Comparison of ENCODE assay signal across 9 mouse cellular contexts in the genomic region with DNA sequence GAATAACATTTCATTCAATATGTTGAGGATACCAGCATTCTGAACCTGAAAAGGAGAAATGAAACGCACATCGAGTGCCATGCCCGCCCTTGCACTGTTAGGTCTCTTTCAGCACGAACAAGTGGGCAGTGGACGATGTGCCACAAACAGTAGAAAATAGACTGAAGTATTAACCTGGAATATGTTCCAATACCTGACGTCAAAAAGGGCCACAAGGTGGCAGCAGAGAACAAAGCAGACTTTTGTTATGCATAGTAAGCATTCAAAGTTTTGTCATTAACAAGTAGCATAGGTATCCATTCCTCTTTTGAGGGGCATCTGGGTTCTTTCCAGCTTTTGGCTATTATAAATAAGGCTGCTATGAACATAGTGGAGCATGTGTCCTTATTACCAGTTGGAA.
A peak's percentile ranks its signal among the peaks of the same experiment; 100 is the strongest.
DNase-seq lines count a peak whose midpoint lies in the region; ATAC-seq and TF ChIP-seq lines count a peak whose summit lies in the region.
"Had no signal": no experiment of that assay in that cellular context is flagged by ENCODE, and none has a peak within 500 bp of the region (broad histone marks: within the 10 kb centered on the region; RNA-seq: fewer than 3 reads in every experiment).

No protein-coding gene starts in this region.

- H3K4me2 ChIP-seq in lung, embryonic 14.5 days: no peak overlapping the region
- H3K4me2 ChIP-seq: neural tube, embryonic 12.5 days had no signal

- H3K9me3 ChIP-seq in embryonic facial prominence, embryonic 10.5 days: no peaks in the 10 kb centered on the region
- H3K9me3 ChIP-seq in lung, embryonic 14.5 days (ENCODE audit: low read depth, low read length): no peaks in the 10 kb centered on the region
- H3K9me3 ChIP-seq: neural tube, embryonic 12.5 days had no signal

- no peak overlapping the region for H3K9ac ChIP-seq in lung, embryonic 14.5 days
- H3K9ac ChIP-seq: neural tube, embryonic 12.5 days had no signal

- no peak overlapping the region for H3K4me3 ChIP-seq in embryonic facial prominence, embryonic 10.5 days
- no peak overlapping the region for H3K4me3 ChIP-seq in lung, embryonic 14.5 days (ENCODE audit: low read depth, low read length)
- H3K4me3 ChIP-seq: neural tube, embryonic 12.5 days had no signal

- ATAC-seq in cerebellum, adult (ENCODE audit: insufficient number of reproducible peaks, low FRiP score, low TSS enrichment): no peak
- no peak for ATAC-seq in lung, embryonic 14.5 days (ENCODE audit: insufficient read depth)

- H3K36me3 ChIP-seq in embryonic facial prominence, embryonic 10.5 days (replicated peaks): no peaks in the 10 kb centered on the region
- no peaks in the 10 kb centered on the region for H3K36me3 ChIP-seq in lung, embryonic 14.5 days (ENCODE audit: insufficient read depth)
- H3K36me3 ChIP-seq: neural tube, embryonic 12.5 days had no signal

- TF ChIP-seq CTCF in lung, embryonic 14.5 days (IDR thresholded peaks at IDR 0.05; ENCODE audit: low read depth): peak; percentile 71

- 74% methylated on average over 6 of the region's 6 CpGs for WGBS in embryonic facial prominence, embryonic 10.5 days
- WGBS in lung, embryonic 14.5 days: 54% methylated on average over 6 of the region's 6 CpGs

- H3K27me3 ChIP-seq in embryonic facial prominence, embryonic 10.5 days (replicated peaks; ENCODE audit: low read depth, poor library complexity, severe bottlenecking): peaks cover 26% of the 10 kb centered on the region; the same call in 1 of the 2 replicates
- H3K27me3 ChIP-seq in lung, embryonic 14.5 days (ENCODE audit: insufficient read depth, low read length): no peaks in the 10 kb centered on the region
- H3K27me3 ChIP-seq: neural tube, embryonic 12.5 days had no signal

- H3K4me1 ChIP-seq in embryonic facial prominence, embryonic 10.5 days: no peaks in the 10 kb centered on the region
- no peaks in the 10 kb centered on the region for H3K4me1 ChIP-seq in lung, embryonic 14.5 days (ENCODE audit: insufficient read depth)
- H3K4me1 ChIP-seq: neural tube, embryonic 12.5 days had no signal

- H3K27ac ChIP-seq in embryonic facial prominence, embryonic 10.5 days (replicated peaks): no peak overlapping the region
- no peak overlapping the region for H3K27ac ChIP-seq in lung, embryonic 14.5 days (ENCODE audit: low read depth)
- H3K27ac ChIP-seq: neural tube, embryonic 12.5 days had no signal

- peak; percentile 22 for DNase-seq in cerebellum, adult 11 months
- peak; percentile 30 to 34 for DNase-seq in urinary bladder, adult 18-20 months (ENCODE audit: low spot score in 2 of 2)
- no peak for DNase-seq in urinary bladder, adult 2 months (ENCODE audit: low spot score)
- peak; percentile 48 for DNase-seq in embryonic facial prominence, embryonic 10.5 days (ENCODE audit: low spot score)
- DNase-seq in layer of hippocampus, adult 11-12 months (ENCODE audit: low spot score): peak; percentile 70
- DNase-seq in lung, embryonic 14.5 days: peak; percentile 87
- DNase-seq in right cerebral cortex, postnatal 36 days (ENCODE audit: low spot score in 2 of 2): peak; percentile 7 to 26
